In genomic region chr15:79368313-79368811, GRCm38 (mm10) we compare ENCODE assay signal across 8 mouse cellular contexts. TPM values are rescaled to one million over a fixed set of nuclear protein-coding genes. Genes with fewer than 3 reads are reported as not detected.
A peak's percentile ranks its signal among the peaks of the same experiment; 100 is the strongest.
DNase-seq lines count a peak whose midpoint lies in the region; TF ChIP-seq lines count a peak whose summit lies in the region.

No protein-coding gene starts in this region.

- DNase-seq in urinary bladder, postnatal 14 days (ENCODE audit: low spot score) = peak; percentile 88
- no peak for DNase-seq in urinary bladder, adult 2 months (ENCODE audit: low spot score)
- DNase-seq in heart, postnatal 10 days = peak; percentile 81 to 83
- peak; percentile 95 for DNase-seq in large intestine, adult 2 months (ENCODE audit: low read depth, low spot score)
- DNase-seq in cerebellum, postnatal 4 days (ENCODE audit: low spot score in 2 of 2) = no peak
- DNase-seq in cerebellum, adult 9-11 months = no peak
- no peak for DNase-seq in right cerebral cortex, postnatal 36 days (ENCODE audit: low spot score in 2 of 2)

- peak overlapping the region; percentile 74 for H3K27ac ChIP-seq in small intestine, adult 2 months (ENCODE audit: insufficient read depth, low read depth, low read length)

- 10% methylated on average over 14 of the region's 14 CpGs for WGBS in large intestine, adult 2 months
- WGBS in small intestine, adult 2 months = 16% methylated on average over 14 of the region's 14 CpGs

- TF ChIP-seq POLR2A in small intestine, adult 2 months (IDR thresholded peaks at IDR 0.05; ENCODE audit: low read depth, low read length) = no peak

- peak overlapping the region; percentile 14; the same call in 1 of the 2 replicates for H3K4me3 ChIP-seq in small intestine, adult 2 months (ENCODE audit: low read depth, low read length)

- peaks cover 25% of the 10 kb centered on the region for H3K4me1 ChIP-seq in small intestine, adult 2 months (ENCODE audit: control insufficient read depth, insufficient read depth, insufficient read length, low read length)

- H3K27me3 ChIP-seq in small intestine, adult 2 months (ENCODE audit: control insufficient read depth, insufficient read depth, low read length) = no peaks in the 10 kb centered on the region

- no peak for TF ChIP-seq CTCF in small intestine, adult 2 months (IDR thresholded peaks at IDR 0.05; ENCODE audit: extremely low read depth, insufficient read length, insufficient replicate concordance, low read depth, low read length)

- intact Hi-C loops in heart, postnatal 10 days (cut with DNase I) = no loop called here

- peaks cover 18% of the 10 kb centered on the region; the same call in 1 of the 2 replicates for H3K36me3 ChIP-seq in small intestine, adult 2 months (ENCODE audit: control insufficient read depth, insufficient read depth, low read length)

RNA-seq across cellular contexts. Expression of gene Maff, which starts 21.9 kb away (rescaled TPM):
- 11.0 and 13.0 TPM in 2 replicates for polyA plus RNA-seq in urinary bladder, adult 2 months (2012; rRNA removed)
- total RNA-seq in heart, postnatal 10 days (2021) = 1 to 10 TPM; 4.8 to 6.0 TPM
- 5.3 and 7.7 TPM in 2 replicates for polyA plus RNA-seq in large intestine, adult 2 months (2012; rRNA removed)
- polyA plus RNA-seq in small intestine, adult 2 months (2012; rRNA removed) = 9.4 and 28.5 TPM in 2 replicates

RNA-seq across cellular contexts. Expression of gene Tmem184b, which starts 35.0 kb away (rescaled TPM):
- 51.5 and 68.3 TPM in 2 replicates for polyA plus RNA-seq in urinary bladder, adult 2 months (2012; rRNA removed)
- 10 to 100 TPM; 59.2 to 67.8 TPM for total RNA-seq in heart, postnatal 10 days (2021)
- 35.6 and 50.0 TPM in 2 replicates for polyA plus RNA-seq in large intestine, adult 2 months (2012; rRNA removed)
- 80.3 and 168 TPM in 2 replicates for polyA plus RNA-seq in small intestine, adult 2 months (2012; rRNA removed)

RNA-seq across cellular contexts. Expression of gene Pla2g6, which starts 40.2 kb away (rescaled TPM):
- polyA plus RNA-seq in urinary bladder, adult 2 months (2012; rRNA removed) = 20.5 and 20.6 TPM in 2 replicates
- 10 to 100 TPM in 1 of 2 experiments, 1 to 10 TPM in 1; 9.1 to 11.1 TPM for total RNA-seq in heart, postnatal 10 days (2021)
- polyA plus RNA-seq in large intestine, adult 2 months (2012; rRNA removed) = 16.5 and 25.9 TPM in 2 replicates
- 24.1 and 40.2 TPM in 2 replicates for polyA plus RNA-seq in small intestine, adult 2 months (2012; rRNA removed)

Comparison
In these comparisons a context has a peak if more than half of its experiments do, and no peak if none do; other contexts are left out.
1. DNase-seq: peak in urinary bladder, postnatal 14 days (single experiment), heart, postnatal 10 days (2 of 2) and large intestine, adult 2 months (single experiment); none in urinary bladder, adult 2 months (single experiment), cerebellum, postnatal 4 days (0 of 2), cerebellum, adult 9-11 months (single experiment) and right cerebral cortex, postnatal 36 days (0 of 2).